Mouse (Mus musculus): Measurements from ENCODE around the gene Ano6. TPM values are rescaled to one million over a fixed set of nuclear protein-coding genes. Genes with fewer than 3 reads are reported as not detected.

Gene Ano6
- polyA plus RNA-seq, 1 experiment from 2014 or later, result 16.2 TPM

DNA sequence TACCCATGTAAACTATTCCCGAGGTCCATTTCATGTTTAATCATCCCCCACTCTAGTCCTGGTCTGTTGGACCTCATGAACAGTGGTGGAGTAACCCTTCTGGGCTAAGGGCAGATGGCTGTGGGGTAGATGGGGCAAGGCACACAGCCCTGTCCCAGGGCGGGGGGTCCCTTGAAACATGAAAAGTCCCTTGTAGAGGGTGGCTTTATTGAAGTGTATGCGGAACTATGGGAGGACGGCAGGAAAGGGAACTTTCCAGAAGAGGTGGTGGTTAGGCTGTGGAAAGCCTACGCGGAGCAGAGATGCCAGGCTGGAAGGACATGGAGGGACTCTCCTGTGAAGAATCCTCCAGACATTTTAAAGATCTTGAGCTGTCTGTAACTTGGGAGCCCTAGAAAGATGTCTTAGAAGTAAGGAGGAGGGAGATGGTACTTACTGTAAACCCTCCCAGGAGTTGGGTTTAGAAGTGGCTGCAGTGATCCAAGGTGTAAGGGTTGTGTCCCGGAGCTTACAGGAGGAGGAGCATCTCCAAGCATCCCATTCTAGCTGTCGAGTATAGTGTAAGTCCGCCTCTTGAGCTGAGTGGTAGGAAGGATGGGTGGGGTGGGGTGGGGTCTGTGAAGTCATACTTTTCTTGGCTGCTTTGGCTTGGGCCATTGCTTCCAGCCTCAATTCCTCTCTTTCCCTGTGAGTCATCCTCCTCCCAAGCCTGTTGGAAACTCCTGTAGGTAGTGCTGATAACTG lies 3.3 kb downstream of the Ano6 start:
- Histone ChIP-seq H3K36me3 (ENCODE audit: control insufficient read depth, insufficient read depth, low read length) (no peaks in the 10 kb centered on the region), H3K9ac (ENCODE audit: low read length) (no peak overlapping the region), H3K4me1 (replicated peaks; ENCODE audit: control insufficient read depth, insufficient read depth) (peaks cover 7% of the 10 kb centered on the region; the same call in 1 of the 2 replicates), H3K27me3 (ENCODE audit: control insufficient read depth, insufficient read depth, low read length) (no peaks in the 10 kb centered on the region), H3K9me3 (ENCODE audit: control insufficient read depth, low read length) (no peaks in the 10 kb centered on the region), H3K4me2 (replicated peaks; ENCODE audit: low read depth) (no peak overlapping the region), H3K4me3 (ENCODE audit: low read depth, low read length) (no peak overlapping the region), H3K27ac (replicated peaks) (no peak overlapping the region)
- ATAC-seq (ENCODE audit: low FRiP score, low TSS enrichment), result no peak
- TF ChIP-seq EP300 (optimal IDR thresholded peaks at IDR 0.05) (no peak), CTCF (IDR thresholded peaks at IDR 0.05; ENCODE audit: low read depth) (no peak)
- DNase-seq (ENCODE audit: low spot score), result no peak
- WGBS, result 80% methylated on average over 9 of the region's 9 CpGs

DNA sequence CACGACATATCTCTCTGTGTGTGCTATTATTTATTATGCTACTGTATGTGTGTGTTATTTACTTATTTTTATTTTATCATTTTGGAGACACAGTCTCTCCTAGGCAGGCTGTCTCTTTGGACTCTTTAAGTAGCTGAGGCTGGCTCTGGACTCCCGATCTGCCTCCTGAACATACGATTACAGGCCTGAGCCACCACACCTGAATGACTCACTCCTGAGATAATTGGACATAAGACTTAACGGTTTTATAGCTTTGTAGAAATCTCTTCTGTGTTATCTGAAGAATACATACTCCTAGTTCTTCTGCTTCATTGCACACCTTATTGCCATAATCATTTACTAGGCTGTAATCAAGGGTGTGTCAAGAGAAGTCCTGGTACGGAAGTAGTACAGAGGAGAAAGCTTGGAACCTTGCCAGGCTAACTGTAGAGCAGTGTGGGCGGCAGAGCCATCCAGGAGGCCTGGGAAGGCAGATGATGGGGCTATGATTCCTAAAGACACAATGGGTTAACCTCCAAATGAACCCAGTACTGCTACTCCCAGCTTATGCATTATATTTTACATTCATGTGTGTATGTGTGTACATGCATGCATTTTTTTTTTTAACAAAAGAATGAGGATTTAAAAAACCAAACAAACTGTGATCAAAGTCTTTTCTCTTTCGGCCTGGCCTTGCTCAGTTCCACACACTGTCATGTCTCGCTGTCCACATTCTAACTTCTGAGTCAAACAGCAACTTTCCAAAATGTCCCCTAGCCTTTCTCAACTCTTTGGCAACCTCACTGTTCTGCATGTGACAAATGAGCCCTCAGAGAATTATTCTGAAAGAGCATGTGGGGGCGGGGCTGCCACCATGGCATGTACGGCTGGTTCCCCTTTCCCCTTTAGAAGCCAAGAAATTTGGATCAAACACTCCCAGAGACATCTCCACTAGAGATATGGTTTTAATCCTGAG lies 4.2 kb downstream of the Ano6 start:
- peaks cover 7% of the 10 kb centered on the region; the same call in 1 of the 2 replicates for H3K4me1 ChIP-seq (replicated peaks; ENCODE audit: control insufficient read depth, insufficient read depth)
- ATAC-seq (ENCODE audit: low FRiP score, low TSS enrichment) (peak; percentile 68), DNase-seq (ENCODE audit: low spot score) (peak; percentile 50)
- H3K9me3 ChIP-seq (ENCODE audit: control insufficient read depth, low read length), result no peaks in the 10 kb centered on the region
- no peak overlapping the region for H3K9ac ChIP-seq (ENCODE audit: low read length)
- 48% methylated on average over 10 of the region's 10 CpGs for whole genome bisulfite sequencing
- TF ChIP-seq CTCF (IDR thresholded peaks at IDR 0.05; ENCODE audit: low read depth) (no peak), EP300 (optimal IDR thresholded peaks at IDR 0.05) (no peak)
- no peak overlapping the region for H3K27ac ChIP-seq (replicated peaks)
- H3K36me3 ChIP-seq (ENCODE audit: control insufficient read depth, insufficient read depth, low read length), result no peaks in the 10 kb centered on the region
- H3K27me3 ChIP-seq (ENCODE audit: control insufficient read depth, insufficient read depth, low read length), result no peaks in the 10 kb centered on the region
- no peak overlapping the region for H3K4me2 ChIP-seq (replicated peaks; ENCODE audit: low read depth)
- no peak overlapping the region for H3K4me3 ChIP-seq (ENCODE audit: low read depth, low read length)

DNA sequence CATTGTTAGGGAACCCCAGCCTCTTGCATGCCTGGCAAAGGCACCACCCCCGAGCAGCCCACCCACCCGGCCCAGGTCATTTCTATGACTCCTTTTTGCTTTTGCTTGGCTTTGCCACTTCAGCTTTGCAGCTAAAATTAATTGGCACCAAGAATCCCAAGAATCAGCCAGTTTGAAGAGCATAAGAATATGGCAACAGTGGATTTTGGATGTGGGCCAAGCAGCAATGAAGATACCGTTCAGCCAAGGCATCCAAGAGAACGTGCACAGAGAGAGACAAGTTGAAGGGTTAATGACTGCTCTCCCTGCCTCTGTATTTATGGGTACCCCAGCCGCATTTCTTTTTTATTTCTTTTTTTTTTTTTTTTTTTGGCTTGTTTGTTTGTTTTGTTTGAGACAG lies 5.4 kb downstream of the Ano6 start:
- WGBS, result 70% methylated on average over 5 of the region's 5 CpGs
- ATAC-seq (ENCODE audit: low FRiP score, low TSS enrichment), result no peak

DNA sequence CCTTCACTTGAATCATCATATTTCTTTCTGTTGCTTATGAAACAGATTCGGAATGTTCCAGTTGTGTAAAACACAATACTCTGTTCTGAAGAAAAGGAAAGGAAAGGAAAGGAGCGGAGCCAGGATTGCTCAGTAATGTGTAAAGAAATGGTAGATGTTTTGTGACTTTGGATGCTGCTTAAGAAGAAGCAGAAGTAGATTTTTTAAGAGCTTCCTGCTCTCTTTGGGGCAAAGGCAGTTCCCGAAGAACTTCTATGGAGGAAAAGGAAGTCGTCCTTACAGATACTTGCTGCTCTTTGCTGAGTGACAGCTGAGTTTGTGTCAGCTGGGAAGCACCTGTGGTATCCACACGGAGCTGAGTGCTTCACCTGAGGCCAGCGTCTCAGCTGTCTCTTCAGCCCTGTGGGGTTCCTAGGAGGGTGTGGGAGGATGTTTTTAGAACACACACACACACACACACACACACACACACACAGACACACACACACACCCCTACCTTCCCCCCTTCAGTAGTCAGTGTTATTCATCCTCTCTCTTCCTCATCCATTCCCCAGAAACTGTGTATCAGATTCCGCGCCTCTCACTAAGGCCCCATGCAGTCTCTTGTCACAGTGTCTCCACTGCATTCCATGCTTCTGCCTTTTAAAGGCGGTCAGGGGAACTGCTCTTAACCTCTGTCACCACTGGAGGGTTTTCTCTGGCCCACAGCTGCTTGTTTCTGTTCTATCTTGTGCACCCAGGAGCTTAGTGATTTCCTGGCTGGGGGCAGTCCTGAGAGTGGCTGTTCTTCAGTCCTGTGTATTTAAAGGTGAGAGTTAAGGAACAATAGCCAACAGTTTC lies 6.7 kb downstream of the Ano6 start:
- H3K4me2 ChIP-seq (replicated peaks; ENCODE audit: low read depth), result no peak overlapping the region
- H3K9ac ChIP-seq (ENCODE audit: low read length), result no peak overlapping the region
- no peaks in the 10 kb centered on the region for H3K27me3 ChIP-seq (ENCODE audit: control insufficient read depth, insufficient read depth, low read length)
- WGBS, result 64% methylated on average over 9 of the region's 9 CpGs
- H3K9me3 ChIP-seq (ENCODE audit: control insufficient read depth, low read length), result no peaks in the 10 kb centered on the region
- DNase-seq (ENCODE audit: low spot score) (no peak), ATAC-seq (ENCODE audit: low FRiP score, low TSS enrichment) (no peak)
- peaks cover 5% of the 10 kb centered on the region; the same call in 1 of the 2 replicates for H3K4me1 ChIP-seq (replicated peaks; ENCODE audit: control insufficient read depth, insufficient read depth)
- H3K36me3 ChIP-seq (ENCODE audit: control insufficient read depth, insufficient read depth, low read length), result no peaks in the 10 kb centered on the region
- no peak overlapping the region for H3K27ac ChIP-seq (replicated peaks)
- TF ChIP-seq EP300 (optimal IDR thresholded peaks at IDR 0.05) (no peak), CTCF (IDR thresholded peaks at IDR 0.05; ENCODE audit: low read depth) (0 out of 2 replicates have a peak, but pooled peaks have one; percentile 10)
- no peak overlapping the region for H3K4me3 ChIP-seq (ENCODE audit: low read depth, low read length)

More for the DNA sequence above, 5.4 kb downstream of the Ano6 start:
- Histone ChIP-seq H3K9me3 (ENCODE audit: control insufficient read depth, low read length) (no peaks in the 10 kb centered on the region), H3K4me1 (replicated peaks; ENCODE audit: control insufficient read depth, insufficient read depth) (0 out of 2 replicates have a peak, but pooled peaks cover 7% of the 10 kb centered on the region), H3K4me3 (ENCODE audit: low read depth, low read length) (no peak overlapping the region), H3K27me3 (ENCODE audit: control insufficient read depth, insufficient read depth, low read length) (no peaks in the 10 kb centered on the region), H3K27ac (replicated peaks) (no peak overlapping the region), H3K4me2 (replicated peaks; ENCODE audit: low read depth) (no peak overlapping the region), H3K36me3 (ENCODE audit: control insufficient read depth, insufficient read depth, low read length) (no peaks in the 10 kb centered on the region), H3K9ac (ENCODE audit: low read length) (no peak overlapping the region)
- TF ChIP-seq CTCF (IDR thresholded peaks at IDR 0.05; ENCODE audit: low read depth) (no peak), EP300 (optimal IDR thresholded peaks at IDR 0.05) (no peak)
- no peak for DNase-seq (ENCODE audit: low spot score)

DNA sequence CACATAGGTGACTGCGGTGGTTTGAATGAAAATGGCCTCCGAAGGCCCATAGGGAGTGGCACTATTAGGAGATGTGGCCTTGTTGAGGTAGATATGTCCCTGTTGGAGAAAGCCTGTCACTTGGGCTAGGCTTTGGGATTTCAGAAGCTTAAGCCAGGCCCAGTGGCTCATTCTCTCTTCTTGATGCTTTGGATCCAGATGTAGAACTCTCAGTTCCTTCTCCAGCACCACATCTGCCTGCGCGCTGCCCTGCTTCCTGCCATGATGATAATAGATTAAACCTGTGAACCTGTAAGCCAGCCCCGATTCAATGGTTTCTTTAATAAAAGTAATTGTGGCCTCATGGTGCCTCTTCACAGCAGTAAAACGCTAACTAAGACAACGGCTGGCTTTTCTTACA lies 7.6 kb downstream of the Ano6 start:
- TF ChIP-seq CTCF (IDR thresholded peaks at IDR 0.05; ENCODE audit: low read depth) (no peak), EP300 (optimal IDR thresholded peaks at IDR 0.05) (no peak)
- Histone ChIP-seq H3K36me3 (ENCODE audit: control insufficient read depth, insufficient read depth, low read length) (no peaks in the 10 kb centered on the region), H3K4me3 (ENCODE audit: low read depth, low read length) (no peak overlapping the region), H3K4me1 (replicated peaks; ENCODE audit: control insufficient read depth, insufficient read depth) (peaks cover 11% of the 10 kb centered on the region; the same call in 1 of the 2 replicates), H3K27me3 (ENCODE audit: control insufficient read depth, insufficient read depth, low read length) (no peaks in the 10 kb centered on the region), H3K9ac (ENCODE audit: low read length) (no peak overlapping the region), H3K4me2 (replicated peaks; ENCODE audit: low read depth) (no peak overlapping the region), H3K27ac (replicated peaks) (no peak overlapping the region), H3K9me3 (ENCODE audit: control insufficient read depth, low read length) (no peaks in the 10 kb centered on the region)
- ATAC-seq (ENCODE audit: low FRiP score, low TSS enrichment), result no peak
- no peak for DNase-seq (ENCODE audit: low spot score)
- 91% methylated on average over 7 of the region's 7 CpGs for WGBS

All from stomach, postnatal 0 days (tissue).